Mouse (Mus musculus) layer of hippocampus, adult 8-10 months (tissue): ENCODE data around the gene Vmn2r2. TPM values are rescaled to one million over a fixed set of nuclear protein-coding genes. Genes with fewer than 3 reads are reported as not detected.

ENCODE experiments used
- DNase-seq, 2 experiments: peaks; one replicate each; pipeline ENCODE4 v3.0.0; 2022; ENCODE audit warnings: low spot score in 2 of 2
- total RNA-seq, 4 experiments: library from RNA; stranded (reverse); gene quantifications; 2 replicates each; pipeline ENCODE4 v1.2.4; 2022

Gene Vmn2r2
- total RNA-seq = not detected

GRCm38 (mm10) chr3:64141878-64142508 is at the start of gene Vmn2r2:
Vmn2r2 (minus strand) TSS chr3:64141928.
- no peak for DNase-seq

GRCm38 (mm10) chr3:64113352-64114046 is 28.2 kb downstream of the Vmn2r2 start:
- no peak for DNase-seq

- DNase-seq = no peak
These were observed 29.0 kb downstream of the Vmn2r2 start for GRCm38 (mm10) chr3:64112707-64113106.

GRCm38 (mm10) chr3:64081247-64081646 is 60.5 kb downstream of the Vmn2r2 start, which contains the start of gene Vmn2r1:
Vmn2r1 (plus strand) TSS chr3:64081547.
- no peak for DNase-seq

Other genes starting within 250 kb of the Vmn2r2 start
- gene Plch1, start 242.5 kb downstream of the Vmn2r2 start, total RNA-seq = 1 to 10 TPM; 5.5 to 8.3 (median 7.0) TPM
- gene E130311K13Rik, start 212.5 kb downstream of the Vmn2r2 start, total RNA-seq = 10 to 100 TPM; 13.1 to 14.4 (median 13.5) TPM
- 10 to 100 TPM; 26.2 to 31.3 (median 30.0) TPM for gene Slc33a1, start 177.2 kb downstream of the Vmn2r2 start, total RNA-seq
- gene Gmps, start 165.8 kb downstream of the Vmn2r2 start, total RNA-seq = 10 to 100 TPM; 39.3 to 56.4 (median 47.0) TPM
- gene Vmn2r1, start 60.4 kb downstream of the Vmn2r2 start, total RNA-seq = under 1 TPM; 0.33 to 0.92 (median 0.67) TPM
- not detected for gene Vmn2r3, start 147.8 kb upstream of the Vmn2r2 start, total RNA-seq